Mouse (Mus musculus) embryonic facial prominence, embryonic 12.5 days (tissue): Measurements from ENCODE around the gene St3gal6. TPM values are rescaled to one million over a fixed set of nuclear protein-coding genes. Genes with fewer than 3 reads are reported as not detected.
"Not testable (repeated sequence)": the region's sequence is repeated elsewhere in the genome, so short reads cannot be mapped to it uniquely, and the experiment has no call there.

Source experiments
- ATAC-seq: fragments of 200-750 bp; cut with Nextera tagmentation; 2 replicates; pipeline ENCODE4 v1.8.0; 2017; ENCODE audit not compliant: insufficient number of reproducible peaks, insufficient read depth, low FRiP score, low TSS enrichment
- H3K27ac ChIP-seq: fragments of 300-500 bp; sonication (generic); 2 replicates; pipeline ENCODE4 v1.5.1; 2016; ENCODE audit warnings: mild to moderate bottlenecking
- H3K27me3 ChIP-seq: fragments of 300-500 bp; sonication (generic); 2 replicates; pipeline ENCODE4 v1.6.1; 2016; ENCODE audit warnings: mild to moderate bottlenecking, moderate library complexity
- H3K36me3 ChIP-seq: fragments of 300-500 bp; sonication (generic); 2 replicates; pipeline ENCODE4 v1.6.1; 2016; ENCODE audit warnings: mild to moderate bottlenecking
- H3K4me1 ChIP-seq: fragments of 300-500 bp; sonication (generic); 2 replicates; pipeline ENCODE4 v1.6.1; 2016
- H3K4me2 ChIP-seq: fragments of 300-500 bp; sonication (generic); replicated peaks from 2 replicates; pipeline ENCODE4 v1.6.1; 2016; ENCODE audit warnings: mild to moderate bottlenecking, moderate library complexity
- H3K4me3 ChIP-seq: fragments of 300-500 bp; sonication (generic); 2 replicates; pipeline ENCODE4 v1.5.1; 2016; ENCODE audit warnings: mild to moderate bottlenecking
- H3K9ac ChIP-seq: fragments of 300-500 bp; sonication (generic); 2 replicates; pipeline ENCODE4 v1.6.1; 2016; ENCODE audit warnings: mild to moderate bottlenecking, moderate library complexity
- H3K9me3 ChIP-seq: fragments of 300-500 bp; sonication (generic); 2 replicates; pipeline ENCODE4 v1.6.1; 2016; ENCODE audit warnings: mild to moderate bottlenecking, moderate library complexity
- WGBS: fragments of 180-500 bp; shearing (Covaris S2); methylation state at CpG from one replicate; pipeline ENCODE4 v1.1.7; 2016; 5-methylcytosine and 5-hydroxymethylcytosine counted together
- polyA plus RNA-seq: library from polyadenylated mRNA; unstranded; fragments of >200 nt; fragmentation: Nextera tagmentation; extraction: Ambion mirVana; gene quantifications from 2 replicates; pipeline ENCODE4 v1.2.1, GENCODE M21; 2016

The St3gal6 gene
- polyA plus RNA-seq, 1 experiment from 2014 or later, result 10.2 TPM

DNA sequence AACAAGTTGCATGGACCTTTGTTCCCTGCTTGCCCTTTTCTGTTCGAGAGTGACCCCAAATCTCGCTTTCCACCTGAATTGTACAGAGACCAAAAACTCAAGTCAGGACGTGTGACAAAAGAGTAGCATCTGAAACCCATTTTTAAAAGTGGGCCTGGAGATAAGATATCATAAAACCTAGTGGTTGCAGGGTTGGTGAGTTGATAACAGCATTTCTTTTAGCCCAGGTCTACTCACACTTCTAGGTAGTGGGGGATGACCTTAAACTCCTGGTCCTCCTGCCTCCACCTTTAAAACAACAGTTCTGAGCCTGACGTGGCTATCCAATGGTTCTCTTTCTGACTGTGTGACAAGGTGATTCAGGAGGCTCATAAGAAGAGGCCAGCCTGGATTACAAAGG is 53.2 kb downstream of the St3gal6 start:
- Histone ChIP-seq H3K27me3 (no peaks in the 10 kb centered on the region), H3K4me3 (no peak overlapping the region), H3K4me2 (no peak overlapping the region), H3K27ac (no peak overlapping the region), H3K4me1 (no peaks in the 10 kb centered on the region), H3K36me3 (peaks cover 29% of the 10 kb centered on the region), H3K9me3 (no peaks in the 10 kb centered on the region), H3K9ac (no peak overlapping the region)
- 88% methylated on average over 4 of the region's 4 CpGs for WGBS
- no peak for ATAC-seq

DNA sequence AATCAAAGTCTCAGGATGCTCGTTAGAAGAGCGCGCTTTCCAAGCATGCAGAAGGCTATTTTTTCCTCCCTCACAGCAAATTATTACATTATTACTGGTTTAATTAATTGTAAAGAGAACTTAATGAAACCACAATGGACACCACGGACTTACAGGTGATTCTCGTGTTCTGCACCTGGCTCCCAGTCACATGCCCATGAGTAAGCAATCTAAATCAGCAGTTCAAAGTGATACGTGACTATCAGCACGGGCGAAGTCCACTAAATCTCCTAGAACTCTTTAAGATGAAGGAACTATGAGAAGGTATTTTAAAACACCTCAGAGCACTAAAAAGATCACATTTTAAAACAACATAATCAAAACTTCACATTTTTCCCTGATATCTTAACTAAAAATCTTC is 54.0 kb downstream of the St3gal6 start:
- H3K27me3 ChIP-seq, result no peaks in the 10 kb centered on the region
- no peaks in the 10 kb centered on the region for H3K4me1 ChIP-seq
- 92% methylated on average over 8 of the region's 8 CpGs for WGBS
- H3K36me3 ChIP-seq, result peaks cover 37% of the 10 kb centered on the region
- ATAC-seq, result no peak
- no peak overlapping the region for H3K27ac ChIP-seq
- H3K9ac ChIP-seq, result no peak overlapping the region
- H3K4me2 ChIP-seq, result no peak overlapping the region
- H3K9me3 ChIP-seq, result no peaks in the 10 kb centered on the region
- no peak overlapping the region for H3K4me3 ChIP-seq

DNA sequence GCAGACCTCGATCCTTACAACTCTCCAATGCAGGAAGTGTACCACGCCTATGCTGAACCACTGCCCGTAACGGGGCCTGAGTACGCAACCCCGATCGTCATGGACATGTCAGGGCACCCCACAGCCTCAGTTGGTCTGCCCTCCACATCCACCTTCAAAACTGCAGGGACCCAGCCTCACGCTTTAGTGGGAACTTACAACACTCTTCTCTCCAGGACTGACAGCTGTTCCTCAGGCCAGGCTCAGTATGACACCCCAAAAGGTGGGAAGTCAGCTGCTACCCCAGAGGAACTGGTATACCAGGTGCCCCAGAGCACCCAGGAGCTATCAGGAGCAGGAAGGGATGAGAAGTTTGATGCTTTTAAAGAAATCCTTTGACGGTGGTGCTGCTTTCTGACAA is 58.6 kb downstream of the St3gal6 start:
- WGBS, result 97% methylated on average over 9 of the region's 9 CpGs
- Histone ChIP-seq H3K9ac (no peak overlapping the region), H3K4me1 (no peaks in the 10 kb centered on the region), H3K4me2 (no peak overlapping the region), H3K4me3 (no peak overlapping the region), H3K36me3 (peaks cover 64% of the 10 kb centered on the region), H3K27me3 (no peaks in the 10 kb centered on the region), H3K9me3 (no peaks in the 10 kb centered on the region), H3K27ac (no peak overlapping the region)
- ATAC-seq, result no peak

DNA sequence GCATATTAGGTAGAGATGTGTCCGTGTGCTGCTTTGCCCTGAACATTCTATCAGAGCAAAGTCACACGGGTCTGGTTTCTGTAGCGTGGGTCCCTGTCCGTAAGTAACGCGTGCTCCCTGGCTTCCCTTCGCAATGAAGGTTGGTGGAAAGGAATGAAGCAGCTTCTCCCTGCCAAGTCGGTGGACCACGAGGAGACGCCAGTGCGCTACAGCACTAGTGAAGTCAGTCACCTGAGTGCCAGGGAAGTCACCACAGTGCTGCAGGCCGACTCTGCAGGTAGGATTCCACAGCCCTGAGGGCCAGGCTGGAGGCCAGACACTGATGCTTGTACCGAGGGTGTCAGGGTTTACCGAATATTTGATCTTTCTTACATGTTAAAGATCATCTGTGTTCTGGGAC is 60.0 kb downstream of the St3gal6 start:
- H3K4me1 ChIP-seq, result no peaks in the 10 kb centered on the region
- H3K4me2 ChIP-seq, result no peak overlapping the region
- H3K9me3 ChIP-seq, result no peaks in the 10 kb centered on the region
- WGBS, result 95% methylated on average over 14 of the region's 14 CpGs
- H3K9ac ChIP-seq, result no peak overlapping the region
- ATAC-seq, result no peak
- no peak overlapping the region for H3K4me3 ChIP-seq
- H3K27me3 ChIP-seq, result no peaks in the 10 kb centered on the region
- no peak overlapping the region for H3K27ac ChIP-seq
- H3K36me3 ChIP-seq, result peaks cover 72% of the 10 kb centered on the region

DNA sequence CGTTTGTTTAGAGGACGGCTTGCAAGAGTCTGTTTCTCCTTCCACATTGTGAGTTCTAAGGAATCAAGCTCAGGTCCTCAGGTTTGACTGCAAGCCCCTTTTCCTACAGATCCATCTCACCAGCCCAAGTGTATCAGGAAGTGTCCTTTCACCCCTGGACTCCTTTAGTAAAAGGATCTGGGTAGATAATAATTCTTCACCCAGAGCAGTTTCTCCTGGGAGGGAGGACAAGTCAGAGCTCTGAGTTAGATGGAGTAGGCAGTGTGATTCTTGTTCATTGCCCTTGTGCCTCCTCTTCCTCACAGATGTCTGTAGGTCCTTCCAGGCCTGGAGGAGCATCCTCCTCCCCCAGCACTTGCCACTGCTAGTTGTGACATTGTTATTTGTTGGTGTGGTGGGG is 61.5 kb downstream of the St3gal6 start:
- Histone ChIP-seq H3K27ac (no peak overlapping the region), H3K36me3 (peaks cover 75% of the 10 kb centered on the region), H3K4me2 (no peak overlapping the region), H3K4me3 (no peak overlapping the region), H3K9ac (no peak overlapping the region), H3K4me1 (no peaks in the 10 kb centered on the region), H3K9me3 (no peaks in the 10 kb centered on the region), H3K27me3 (no peaks in the 10 kb centered on the region)
- no peak for ATAC-seq
- 94% methylated on average over 2 of the region's 2 CpGs for WGBS

DNA sequence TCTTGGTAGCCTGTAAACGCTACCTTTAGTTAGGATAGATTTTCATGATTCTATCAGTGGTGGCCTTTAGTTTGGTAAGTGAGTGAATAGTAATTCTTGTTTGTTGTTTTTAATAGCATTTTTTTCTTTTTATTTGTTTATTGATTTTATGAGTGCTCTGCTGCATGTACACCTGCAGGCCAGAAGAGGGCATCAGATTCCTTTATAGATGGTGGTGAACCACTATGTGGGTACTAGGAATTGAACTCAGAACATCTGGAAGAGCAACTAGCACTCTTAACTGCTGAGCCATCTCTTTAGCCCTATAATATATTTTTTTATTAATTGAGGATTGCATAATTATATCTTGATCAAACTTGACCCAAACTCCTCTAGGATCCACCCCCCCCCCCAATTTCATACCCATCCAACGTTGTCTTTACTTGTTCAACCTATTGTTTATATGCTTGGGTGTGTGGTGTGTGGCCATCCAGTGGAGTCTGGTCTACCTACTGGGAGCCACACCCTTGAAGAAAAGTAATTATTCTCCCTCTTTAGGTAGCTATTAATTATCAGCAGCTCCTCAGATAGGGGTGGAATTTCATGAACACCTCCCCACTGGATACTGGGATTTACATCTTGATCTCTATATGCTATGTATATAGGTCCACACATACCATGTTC is 62.1 kb downstream of the St3gal6 start:
- Histone ChIP-seq H3K4me3 (no peak overlapping the region), H3K36me3 (peaks cover 70% of the 10 kb centered on the region), H3K9me3 (no peaks in the 10 kb centered on the region), H3K4me2 (no peak overlapping the region), H3K27me3 (no peaks in the 10 kb centered on the region), H3K4me1 (no peaks in the 10 kb centered on the region), H3K27ac (no peak overlapping the region), H3K9ac (no peak overlapping the region)
- ATAC-seq, result no peak
- WGBS, result 92% methylated on average over 2 of the region's 2 CpGs

DNA sequence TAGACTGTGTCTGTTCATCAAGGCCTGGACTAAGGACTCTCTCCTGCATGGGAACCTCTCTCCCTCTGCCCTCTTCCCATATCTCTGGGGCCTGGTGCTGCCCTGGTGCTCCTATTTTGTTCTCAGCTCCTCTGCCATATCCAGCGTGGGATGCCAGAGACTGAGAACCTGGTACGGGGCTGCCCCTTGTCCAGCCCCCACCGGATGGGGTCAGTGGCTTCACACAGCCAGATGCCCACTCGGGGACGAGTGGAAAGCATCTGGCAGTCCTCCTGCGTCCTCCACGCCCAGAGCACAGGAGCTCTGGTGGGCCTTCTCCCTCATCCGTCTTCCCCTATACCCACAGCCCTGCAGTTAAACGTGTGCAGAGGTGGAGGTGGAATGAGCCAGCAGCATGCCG is 63.7 kb downstream of the St3gal6 start:
- no peaks in the 10 kb centered on the region for H3K9me3 ChIP-seq
- no peak for ATAC-seq
- H3K4me2 ChIP-seq, result no peak overlapping the region
- no peak overlapping the region for H3K27ac ChIP-seq
- H3K4me1 ChIP-seq, result no peaks in the 10 kb centered on the region
- H3K4me3 ChIP-seq, result no peak overlapping the region
- H3K27me3 ChIP-seq, result no peaks in the 10 kb centered on the region
- WGBS, result 91% methylated on average over 10 of the region's 10 CpGs
- no peak overlapping the region for H3K9ac ChIP-seq
- H3K36me3 ChIP-seq, result peaks cover 58% of the 10 kb centered on the region

DNA sequence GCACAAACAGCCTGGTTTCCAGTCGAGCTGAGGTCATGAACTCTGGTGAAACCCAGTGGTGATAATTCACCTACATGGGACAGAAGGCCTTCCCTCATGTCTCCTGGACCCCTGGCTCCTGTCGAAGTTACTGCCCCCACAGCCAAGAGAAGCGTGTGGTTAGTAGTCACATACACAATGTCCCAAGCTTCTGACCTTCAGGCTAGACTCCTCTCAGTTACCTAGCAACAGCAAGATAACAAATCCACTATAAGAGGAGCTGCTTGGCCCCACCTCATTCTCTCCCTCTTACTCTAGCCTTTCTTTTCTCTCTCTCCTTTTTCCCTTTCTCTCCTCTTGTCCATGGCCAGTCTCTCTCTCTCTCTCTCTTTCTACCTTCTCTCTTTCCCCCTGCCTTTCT is 64.1 kb downstream of the St3gal6 start:
- H3K27ac ChIP-seq, H3K4me1 ChIP-seq, H3K4me3 ChIP-seq, H3K4me2 ChIP-seq, ATAC-seq, H3K9ac ChIP-seq, H3K9me3 ChIP-seq, H3K27me3 ChIP-seq: not testable (repeated sequence)
- WGBS, result 50% methylated on average over 3 of the region's 3 CpGs
- peaks cover 54% of the 10 kb centered on the region for H3K36me3 ChIP-seq

DNA sequence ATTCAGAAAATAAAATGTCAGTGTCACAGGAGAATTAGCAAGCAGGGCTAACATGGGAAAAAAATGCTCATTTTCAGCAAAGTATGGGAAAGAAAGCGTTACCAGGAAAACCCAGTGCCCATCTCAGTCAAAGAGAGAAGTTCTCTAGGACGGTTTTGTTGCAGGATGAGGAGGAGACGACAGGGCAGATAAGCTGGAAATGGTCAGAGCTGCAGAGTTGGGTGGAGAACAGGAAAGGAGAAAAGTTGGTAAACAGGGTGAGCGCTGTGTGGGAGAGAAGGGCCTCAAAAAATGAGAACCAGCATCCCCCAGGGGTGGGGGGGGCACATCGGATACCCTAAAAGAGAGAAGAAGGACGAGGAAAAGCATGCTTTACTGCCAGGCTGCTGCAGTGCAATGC is 67.1 kb downstream of the St3gal6 start:
- H3K27me3 ChIP-seq, result no peaks in the 10 kb centered on the region
- no peaks in the 10 kb centered on the region for H3K4me1 ChIP-seq
- no peak overlapping the region for H3K27ac ChIP-seq
- H3K4me2 ChIP-seq, result no peak overlapping the region
- no peak for ATAC-seq
- H3K36me3 ChIP-seq, result peaks cover 31% of the 10 kb centered on the region
- H3K4me3 ChIP-seq, result no peak overlapping the region
- WGBS, result 82% methylated on average over 6 of the region's 6 CpGs
- H3K9me3 ChIP-seq, result no peaks in the 10 kb centered on the region
- no peak overlapping the region for H3K9ac ChIP-seq

DNA sequence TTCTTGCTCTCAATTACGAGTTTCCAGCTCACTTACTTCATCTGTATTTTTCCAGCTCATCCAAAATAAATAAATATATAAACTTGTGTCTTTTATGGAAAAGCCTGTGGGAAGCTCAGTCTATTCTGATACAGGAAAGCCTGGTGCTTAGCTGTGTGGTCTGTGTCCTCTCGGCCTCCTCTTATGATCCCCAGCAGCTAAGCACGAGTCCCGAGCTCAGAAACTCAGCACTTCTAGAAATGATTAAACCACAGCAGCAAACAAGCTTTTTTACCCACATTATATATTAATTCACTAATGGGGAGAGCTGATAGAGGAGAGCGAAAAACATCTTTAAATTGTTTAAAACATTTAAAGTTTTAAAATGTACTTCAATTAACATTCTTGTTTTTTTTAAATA is 67.6 kb downstream of the St3gal6 start:
- no peak for ATAC-seq
- no peaks in the 10 kb centered on the region for H3K9me3 ChIP-seq
- no peaks in the 10 kb centered on the region for H3K4me1 ChIP-seq
- no peaks in the 10 kb centered on the region for H3K27me3 ChIP-seq
- no peak overlapping the region for H3K27ac ChIP-seq
- no peak overlapping the region for H3K4me3 ChIP-seq
- H3K4me2 ChIP-seq, result no peak overlapping the region
- peaks cover 32% of the 10 kb centered on the region for H3K36me3 ChIP-seq
- WGBS, result 92% methylated on average over 5 of the region's 5 CpGs
- H3K9ac ChIP-seq, result no peak overlapping the region

DNA sequence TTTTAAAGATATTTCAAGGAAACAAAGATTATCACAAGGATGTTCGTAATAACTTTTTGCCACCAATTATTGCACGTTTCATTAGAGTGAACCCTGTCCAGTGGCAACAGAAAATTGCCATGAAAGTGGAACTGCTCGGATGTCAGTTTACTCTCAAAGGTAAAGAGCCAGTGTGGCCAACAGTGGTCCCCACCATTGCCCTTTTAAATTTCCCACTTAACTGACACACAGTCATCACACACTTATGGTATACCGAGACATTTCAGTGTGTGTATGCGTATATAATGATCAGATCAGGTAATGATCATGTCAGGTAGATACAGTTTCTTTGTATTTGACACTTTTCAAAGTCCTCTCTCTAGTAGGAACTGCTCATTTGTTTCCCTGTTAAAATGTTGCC is 68.9 kb downstream of the St3gal6 start:
- ATAC-seq, result no peak
- H3K4me2 ChIP-seq, result no peak overlapping the region
- peaks cover 28% of the 10 kb centered on the region for H3K36me3 ChIP-seq
- H3K9ac ChIP-seq, result no peak overlapping the region
- H3K4me3 ChIP-seq, result no peak overlapping the region
- 86% methylated on average over 5 of the region's 5 CpGs for WGBS
- H3K4me1 ChIP-seq, result no peaks in the 10 kb centered on the region
- H3K27me3 ChIP-seq, result no peaks in the 10 kb centered on the region
- no peak overlapping the region for H3K27ac ChIP-seq
- H3K9me3 ChIP-seq, result no peaks in the 10 kb centered on the region

DNA sequence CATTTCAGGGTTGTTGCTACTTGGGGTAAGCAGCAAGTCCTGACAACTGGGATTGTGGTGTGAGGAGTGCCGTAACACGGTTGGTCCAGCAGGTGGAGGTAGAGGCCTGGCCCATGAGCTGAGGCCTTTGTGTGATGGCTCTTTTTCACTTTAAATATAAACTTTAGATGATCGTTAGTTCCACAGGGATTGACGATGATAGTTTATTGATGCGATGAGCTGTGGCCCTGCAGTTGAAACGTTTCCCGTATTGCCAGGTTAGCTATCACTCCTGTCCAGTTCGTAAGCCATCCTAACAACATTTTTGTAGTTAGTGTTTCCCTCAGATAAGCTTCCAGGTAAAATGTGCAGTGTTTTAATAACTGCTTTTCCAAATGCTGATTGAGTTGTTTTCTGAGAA is 69.4 kb downstream of the St3gal6 start:
- no peaks in the 10 kb centered on the region for H3K9me3 ChIP-seq
- H3K27ac ChIP-seq, result no peak overlapping the region
- no peak overlapping the region for H3K4me3 ChIP-seq
- H3K36me3 ChIP-seq, result peaks cover 28% of the 10 kb centered on the region
- no peaks in the 10 kb centered on the region for H3K27me3 ChIP-seq
- 74% methylated on average over 8 of the region's 8 CpGs for WGBS
- no peak for ATAC-seq
- no peaks in the 10 kb centered on the region for H3K4me1 ChIP-seq
- no peak overlapping the region for H3K4me2 ChIP-seq
- no peak overlapping the region for H3K9ac ChIP-seq

DNA sequence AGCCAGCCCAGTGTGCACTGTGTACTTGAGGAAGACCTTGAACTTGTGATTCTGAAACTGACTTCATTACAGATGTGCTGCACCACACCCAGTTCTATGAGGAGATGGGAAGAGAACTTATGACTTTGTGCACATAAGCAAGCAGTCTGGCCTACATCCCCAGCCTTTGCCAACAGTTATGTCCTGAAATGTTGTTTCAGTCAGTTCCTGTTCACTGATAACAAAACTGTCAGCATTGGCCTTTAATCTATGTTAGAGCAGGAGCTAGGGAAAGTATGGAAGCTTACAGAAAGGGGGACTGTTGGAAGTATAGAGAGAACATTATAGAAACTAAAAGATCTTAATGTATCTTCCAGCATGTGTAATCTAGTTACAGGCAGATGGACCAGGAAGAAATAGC is 70.2 kb downstream of the St3gal6 start:
- no peak for ATAC-seq
- H3K9me3 ChIP-seq, result no peaks in the 10 kb centered on the region
- H3K9ac ChIP-seq, result no peak overlapping the region
- peaks cover 23% of the 10 kb centered on the region for H3K36me3 ChIP-seq
- no peak overlapping the region for H3K4me2 ChIP-seq
- no peak overlapping the region for H3K4me3 ChIP-seq
- H3K27me3 ChIP-seq, result no peaks in the 10 kb centered on the region
- H3K27ac ChIP-seq, result no peak overlapping the region
- H3K4me1 ChIP-seq, result no peaks in the 10 kb centered on the region
